Mouse (Mus musculus) splenic B cell, adult 2 months (primary cell): ENCODE results near the gene Bphl.
A peak's percentile ranks its signal among the peaks of the same experiment; 100 is the strongest.

Source experiments
- DNase-seq: peaks from one replicate; pipeline ENCODE4 v3.0.0-alpha.2; 2011; ENCODE audit warnings: low read depth, low spot score
- H3K27me3 ChIP-seq: 2 replicates; pipeline ENCODE4 v1.6.1; 2012; ENCODE audit warnings: mild to moderate bottlenecking, low read length, moderate library complexity, mixed read lengths; ENCODE audit not compliant: control insufficient read depth, poor library complexity, insufficient read depth, severe bottlenecking
- H3K36me3 ChIP-seq: 2 replicates; pipeline ENCODE4 v1.6.1; 2012; ENCODE audit warnings: mild to moderate bottlenecking, low read length, moderate library complexity, mixed read lengths; ENCODE audit not compliant: control insufficient read depth, poor library complexity, insufficient read depth, severe bottlenecking

Gene Bphl

DNA sequence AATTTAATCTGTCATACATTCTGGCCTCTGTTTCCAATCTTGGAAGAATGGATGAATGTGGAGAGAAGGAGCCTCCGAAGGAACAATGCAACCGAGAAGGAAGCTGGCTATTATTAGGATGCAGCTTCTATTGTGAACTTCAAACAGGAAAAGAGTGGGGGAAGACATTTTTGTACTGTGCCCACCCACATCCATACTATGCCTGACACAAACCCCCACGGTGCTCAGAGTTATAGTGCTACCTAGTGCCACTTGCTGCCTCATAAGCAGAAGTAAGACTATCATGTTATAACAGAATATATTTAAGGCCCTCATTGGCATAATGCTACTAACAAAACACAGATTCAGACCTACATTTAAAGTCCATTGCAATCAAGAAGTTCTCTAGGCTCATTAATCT, 52.0 kb downstream of the Bphl start:
- DNase-seq, result no peak
- Histone ChIP-seq H3K36me3 (no peaks in the 10 kb centered on the region), H3K27me3 (no peaks in the 10 kb centered on the region)

GRCm38 (mm10) chr13:34095542-34096435, 58.4 kb downstream of the Bphl start:
- DNase-seq, result no peak
- Histone ChIP-seq H3K36me3 (no peaks in the 10 kb centered on the region), H3K27me3 (no peaks in the 10 kb centered on the region)

DNA sequence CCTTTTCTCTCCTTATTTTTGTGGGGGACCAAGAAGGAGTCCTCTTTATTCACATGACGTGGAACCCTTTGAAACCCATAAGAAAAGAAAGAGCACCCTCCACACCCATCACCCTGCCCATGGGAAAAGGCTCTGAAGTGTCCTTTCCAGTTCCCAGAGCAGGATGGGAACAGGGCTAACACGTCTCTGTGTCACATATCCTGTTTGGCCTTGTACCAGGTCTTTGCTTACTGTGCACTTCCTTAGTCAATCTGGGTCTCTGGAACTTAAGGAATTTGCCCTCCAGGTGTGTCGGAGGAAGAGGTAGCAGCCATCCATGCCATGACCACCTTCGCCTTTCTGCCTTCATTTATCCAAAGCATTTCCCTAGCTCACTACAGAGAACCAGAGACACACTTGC, 59.1 kb downstream of the Bphl start:
- no peak for DNase-seq
- Histone ChIP-seq H3K27me3 (no peaks in the 10 kb centered on the region), H3K36me3 (no peaks in the 10 kb centered on the region)

- no peak for DNase-seq
- no peaks in the 10 kb centered on the region for H3K27me3 ChIP-seq
These were observed 59.7 kb downstream of the Bphl start for GRCm38 (mm10) chr13:34097086-34097485.

DNA sequence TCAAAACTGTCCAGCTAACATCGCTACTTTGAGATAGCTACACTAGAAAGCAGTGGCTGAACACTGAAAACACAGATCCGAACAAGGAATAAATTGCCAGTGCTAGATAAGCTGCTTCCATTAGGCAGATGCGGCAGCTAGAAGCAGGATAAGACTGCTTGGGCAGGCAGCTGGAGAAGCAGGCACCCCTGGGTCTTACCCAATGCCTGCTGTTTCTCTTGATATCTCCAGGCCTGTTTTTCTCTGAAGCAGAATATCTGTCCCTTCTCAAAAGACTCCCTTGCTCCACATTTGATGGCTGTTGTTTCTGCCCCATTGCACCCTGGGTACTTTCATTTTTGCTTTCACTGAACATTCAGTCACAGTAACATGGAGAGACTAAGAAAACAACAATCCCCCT, 63.3 kb downstream of the Bphl start:
- Histone ChIP-seq H3K27me3 (no peaks in the 10 kb centered on the region), H3K36me3 (no peaks in the 10 kb centered on the region)
- DNase-seq, result no peak

More at GRCm38 (mm10) chr13:34097086-34097485, 59.7 kb downstream of the Bphl start:
- no peaks in the 10 kb centered on the region for H3K36me3 ChIP-seq

GRCm38 (mm10) chr13:34101247-34101646, 63.9 kb downstream of the Bphl start:
- Histone ChIP-seq H3K27me3 (no peaks in the 10 kb centered on the region), H3K36me3 (no peaks in the 10 kb centered on the region)
- no peak for DNase-seq

DNA sequence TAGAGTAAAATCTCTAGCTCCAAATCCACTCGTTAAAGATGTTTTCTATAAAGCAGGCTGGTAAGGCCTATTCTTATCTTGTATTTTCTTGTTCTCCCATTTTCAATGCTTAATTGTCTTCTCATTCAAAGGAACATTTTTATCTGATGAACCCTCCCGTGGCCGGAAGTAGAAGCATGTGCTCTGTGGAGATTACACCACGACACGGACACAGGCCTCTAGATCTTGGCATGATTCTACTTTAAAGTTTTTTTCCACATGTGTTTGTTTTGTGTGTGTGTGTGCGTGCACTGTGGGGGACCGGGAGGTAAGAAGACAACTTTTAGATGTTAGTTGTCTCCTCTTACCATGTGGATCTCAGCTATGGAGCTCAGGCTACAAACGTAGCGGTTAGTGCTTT, 64.5 kb downstream of the Bphl start:
- no peak for DNase-seq
- Histone ChIP-seq H3K27me3 (no peaks in the 10 kb centered on the region), H3K36me3 (no peaks in the 10 kb centered on the region)

DNA sequence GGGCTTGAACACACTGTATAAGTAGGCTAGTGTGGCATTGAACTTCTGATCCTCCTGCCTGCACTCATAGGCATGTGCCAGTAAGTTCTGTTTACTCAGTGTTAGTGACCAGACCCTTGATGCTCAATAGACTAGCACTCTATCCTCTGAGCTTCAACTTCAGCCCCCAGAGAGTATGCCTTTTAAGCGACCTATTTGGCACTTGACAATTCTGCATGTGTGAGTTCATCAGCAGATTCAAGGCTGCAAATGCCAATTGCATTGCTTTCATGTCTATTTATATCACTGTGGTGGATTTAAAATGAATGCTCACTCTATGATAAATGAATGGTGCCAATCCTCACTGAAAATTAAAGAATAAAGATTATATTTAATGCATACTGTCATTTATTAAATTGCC, 68.0 kb downstream of the Bphl start:
- Histone ChIP-seq H3K27me3 (no peaks in the 10 kb centered on the region), H3K36me3 (no peaks in the 10 kb centered on the region)
- no peak for DNase-seq

- DNase-seq, result no peak
- Histone ChIP-seq H3K27me3 (no peaks in the 10 kb centered on the region), H3K36me3 (no peaks in the 10 kb centered on the region)
These were observed 68.9 kb downstream of the Bphl start for GRCm38 (mm10) chr13:34106256-34106655.

DNA sequence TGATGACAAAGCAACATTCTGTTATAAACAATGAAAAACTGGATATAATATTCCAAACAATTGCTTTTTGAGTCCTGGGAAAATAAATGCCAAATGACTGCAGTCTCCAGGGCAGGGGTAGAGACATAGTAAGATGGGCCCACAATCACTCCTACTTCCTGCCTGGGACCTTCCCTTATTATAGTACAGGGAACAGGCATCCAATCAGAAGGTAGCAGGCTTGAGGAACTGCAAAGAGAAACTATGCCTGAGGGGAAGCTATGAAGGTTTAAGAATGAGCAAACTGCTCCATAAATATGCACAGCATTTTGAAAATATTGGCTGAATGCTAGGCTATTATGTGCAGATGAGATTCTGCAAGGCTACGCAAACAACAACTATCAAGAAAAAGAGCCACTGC, 69.6 kb downstream of the Bphl start:
- H3K36me3 ChIP-seq, result no peaks in the 10 kb centered on the region
- peak; percentile 13 for DNase-seq
- no peaks in the 10 kb centered on the region for H3K27me3 ChIP-seq

GRCm38 (mm10) chr13:34109035-34109676, 71.8 kb downstream of the Bphl start:
- Histone ChIP-seq H3K27me3 (no peaks in the 10 kb centered on the region), H3K36me3 (no peaks in the 10 kb centered on the region)
- no peak for DNase-seq

DNA sequence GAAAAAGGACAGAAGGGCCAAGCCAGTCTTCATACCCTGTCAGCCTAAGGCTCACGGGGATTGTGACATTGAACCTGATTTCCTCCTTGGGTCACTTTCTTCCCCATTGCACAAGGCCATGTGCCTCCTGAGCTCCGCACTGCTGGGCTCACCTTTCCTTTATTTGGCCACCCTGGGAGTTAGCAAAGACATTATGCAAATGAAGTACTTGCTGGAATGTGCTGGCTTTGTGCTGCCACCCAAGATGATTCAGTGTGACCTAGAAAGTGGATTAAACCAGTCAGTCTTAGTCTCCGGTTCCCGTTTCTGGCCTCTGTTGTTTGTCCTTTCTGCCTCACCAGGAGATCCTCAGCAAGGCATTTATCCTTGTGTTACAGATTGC, 72.3 kb downstream of the Bphl start:
- Histone ChIP-seq H3K36me3 (no peaks in the 10 kb centered on the region), H3K27me3 (no peaks in the 10 kb centered on the region)
- DNase-seq, result no peak

- Histone ChIP-seq H3K36me3 (no peaks in the 10 kb centered on the region), H3K27me3 (no peaks in the 10 kb centered on the region)
- DNase-seq, result no peak
These were observed 73.6 kb downstream of the Bphl start for GRCm38 (mm10) chr13:34111019-34111418.

GRCm38 (mm10) chr13:34111878-34112277, 74.5 kb downstream of the Bphl start:
- Histone ChIP-seq H3K36me3 (no peaks in the 10 kb centered on the region), H3K27me3 (no peaks in the 10 kb centered on the region)
- DNase-seq, result no peak

- DNase-seq, result no peak
- no peaks in the 10 kb centered on the region for H3K36me3 ChIP-seq
- H3K27me3 ChIP-seq, result no peaks in the 10 kb centered on the region
These were observed 75.1 kb downstream of the Bphl start for GRCm38 (mm10) chr13:34112369-34113081.
